Mouse (Mus musculus) brain, embryonic 14.5 days (tissue): ENCODE data around the gene Abtb2. TPM values are rescaled to one million over a fixed set of nuclear protein-coding genes. Genes with fewer than 3 reads are reported as not detected.

Experiments used
- DNase-seq: peaks from one replicate; pipeline ENCODE4 v3.0.0-alpha.2; 2011; ENCODE audit warnings: low read depth
- CTCF ChIP-seq: fragments of 200-500 bp; IDR thresholded peaks from 2 replicates; pipeline ENCODE4 v1.5.1; 2012; ENCODE audit warnings: inconsistent platforms, mild to moderate bottlenecking, moderate library complexity, borderline replicate concordance; ENCODE audit not compliant: insufficient read depth, insufficient read length; ENCODE audit errors: extremely low read depth
- POLR2A ChIP-seq: fragments of 200-500 bp; IDR thresholded peaks from 2 replicates; pipeline ENCODE4 v1.6.1; 2012; ENCODE audit warnings: mild to moderate bottlenecking, inconsistent platforms, borderline replicate concordance; ENCODE audit not compliant: poor library complexity, insufficient read depth, insufficient read length, severe bottlenecking; ENCODE audit errors: extremely low read depth
- polyA plus RNA-seq: library from polyadenylated mRNA; depleted of rRNA; stranded (reverse); fragments of >200 nt; gene quantifications from 2 replicates; pipeline ENCODE4 v1.2.3, GENCODE M21; 2012

The Abtb2 gene
- polyA plus RNA-seq, 1 experiment: 16.7 TPM

- no peak for DNase-seq
- TF ChIP-seq CTCF (no peak), POLR2A (no peak)
These were observed 3.6 kb downstream of the Abtb2 start for GRCm38 (mm10) chr2:103569716-103570115.

GRCm38 (mm10) chr2:103572354-103572753 is 6.2 kb downstream of the Abtb2 start:
- peak; percentile 85 for DNase-seq
- no peak for TF ChIP-seq POLR2A
- TF ChIP-seq CTCF: no peak

- no peak for TF ChIP-seq POLR2A
- no peak for TF ChIP-seq CTCF
- DNase-seq: no peak
These were observed 10.3 kb downstream of the Abtb2 start for GRCm38 (mm10) chr2:103576371-103576770.

- TF ChIP-seq CTCF (no peak), POLR2A (no peak)
These were observed 11.9 kb downstream of the Abtb2 start for GRCm38 (mm10) chr2:103577752-103578662.

GRCm38 (mm10) chr2:103578663-103579213 is 12.6 kb downstream of the Abtb2 start:
- no peak for DNase-seq
- TF ChIP-seq CTCF (no peak), POLR2A (no peak)

More at GRCm38 (mm10) chr2:103577752-103578662, 11.9 kb downstream of the Abtb2 start:
- no peak for DNase-seq

- TF ChIP-seq CTCF: no peak
- no peak for TF ChIP-seq POLR2A
- DNase-seq: no peak
These were observed 14.6 kb downstream of the Abtb2 start for GRCm38 (mm10) chr2:103580756-103581155.

- TF ChIP-seq POLR2A (no peak), CTCF (no peak)
- no peak for DNase-seq
These were observed 15.3 kb downstream of the Abtb2 start for GRCm38 (mm10) chr2:103581369-103581897.

- no peak for DNase-seq
- TF ChIP-seq POLR2A (no peak), CTCF (no peak)
These were observed 17.2 kb downstream of the Abtb2 start for GRCm38 (mm10) chr2:103583316-103583715.

GRCm38 (mm10) chr2:103584093-103584492 is 18.0 kb downstream of the Abtb2 start:
- TF ChIP-seq POLR2A: no peak
- TF ChIP-seq CTCF: no peak
- DNase-seq: no peak

GRCm38 (mm10) chr2:103586423-103586822 is 20.3 kb downstream of the Abtb2 start:
- no peak for DNase-seq
- TF ChIP-seq POLR2A: no peak
- TF ChIP-seq CTCF: no peak

- peak; percentile 68 for DNase-seq
These were observed 22.7 kb downstream of the Abtb2 start for GRCm38 (mm10) chr2:103588776-103589175.

More at GRCm38 (mm10) chr2:103588776-103589175, 22.7 kb downstream of the Abtb2 start:
- TF ChIP-seq CTCF (no peak), POLR2A (no peak)
